Mouse (Mus musculus) cerebellum, postnatal 4 days (tissue): ENCODE measurements at regions not wholly inside any gene's neighbourhood (a gene's known extent, or its start where the extent isn't known, plus 50 kb on each side); places are given as distances from the start of the nearest gene placed in this dataset.

Experiments
- DNase-seq, 2 experiments: peaks; one replicate each; pipeline ENCODE4 v3.0.0; 2022; ENCODE audit warnings: low spot score in 2 of 2, mixed read lengths in 1 of 2

DNA sequence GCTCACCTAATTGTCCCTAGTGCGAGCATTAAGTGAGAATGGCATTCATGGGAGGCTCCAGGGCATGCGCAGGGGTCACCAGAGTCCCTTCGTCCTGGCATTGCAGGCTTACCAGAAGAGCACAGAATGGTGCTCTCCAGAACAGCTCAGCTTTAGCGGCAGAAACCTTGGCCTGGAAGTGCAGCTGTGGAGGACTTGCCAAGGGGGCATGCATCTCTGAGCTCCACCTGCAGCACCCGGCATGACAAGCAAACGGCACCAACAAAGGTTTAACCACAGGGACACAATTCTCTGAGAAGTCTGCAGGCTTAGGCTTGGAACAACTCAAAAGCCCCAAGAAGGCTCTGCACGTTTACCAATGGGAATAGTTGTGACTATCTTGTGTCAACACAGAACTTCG lies 128.4 kb downstream of the Rpap3 start:
- DNase-seq, result no peak

DNA sequence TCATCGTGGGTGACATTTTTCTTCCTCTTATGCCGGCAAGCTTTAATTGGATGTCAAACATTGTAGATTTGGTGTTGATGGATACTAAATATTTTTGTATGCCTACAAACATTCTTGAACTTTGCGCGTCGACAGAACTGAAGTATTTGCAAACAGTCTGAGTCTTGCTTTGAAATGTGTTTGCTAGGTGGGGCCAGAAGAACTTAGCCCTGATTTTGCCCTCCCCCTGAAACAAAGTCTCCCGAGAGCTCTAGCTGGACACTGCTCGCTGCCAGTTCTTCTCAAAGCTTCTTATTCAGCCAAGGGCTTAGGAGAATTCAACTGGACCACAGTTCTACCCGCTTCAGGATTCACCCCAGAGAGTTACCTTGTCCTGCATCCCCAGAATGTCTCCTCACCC lies 133.0 kb downstream of the Rpap3 start:
- DNase-seq, result no peak

DNA sequence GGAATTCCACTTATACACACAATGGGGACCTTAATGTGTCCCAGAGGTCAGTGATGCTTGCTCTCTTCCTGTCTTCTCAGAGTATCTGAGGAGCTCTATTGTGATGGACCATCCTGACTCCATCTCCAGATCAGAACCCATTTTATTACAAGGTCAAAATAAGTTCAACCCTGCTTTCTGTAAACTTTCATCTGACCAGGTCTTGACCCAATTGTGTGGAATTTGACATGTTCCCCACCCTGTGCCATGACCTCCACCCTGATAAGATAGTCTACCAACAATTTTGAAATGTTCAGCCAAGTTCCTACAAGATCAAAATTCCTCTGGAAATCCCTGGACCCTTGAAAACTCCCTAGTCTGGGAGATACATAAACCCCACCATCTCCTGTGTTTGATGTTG lies 133.7 kb downstream of the Rpap3 start:
- no peak for DNase-seq

DNA sequence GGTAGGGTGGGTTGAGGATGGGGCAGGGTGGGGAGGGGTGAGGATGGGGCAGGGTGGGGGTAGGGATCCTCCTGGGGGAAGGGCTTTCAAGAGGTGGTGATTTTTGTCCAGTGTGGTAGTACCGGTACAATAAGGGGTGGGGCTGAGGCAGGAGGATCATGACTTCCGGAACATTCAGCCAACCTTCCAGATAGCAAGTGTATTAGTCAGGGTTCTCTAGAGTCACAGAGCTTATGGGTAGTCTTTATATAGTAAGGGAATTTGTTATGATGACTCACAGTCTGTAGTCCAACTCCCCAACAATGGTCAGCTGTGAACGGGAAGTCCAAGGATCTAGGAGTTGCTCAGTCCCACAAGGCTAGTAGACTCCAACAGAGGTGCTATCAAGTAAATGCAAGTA lies 145.5 kb downstream of the Rpap3 start:
- DNase-seq, result no peak

DNA sequence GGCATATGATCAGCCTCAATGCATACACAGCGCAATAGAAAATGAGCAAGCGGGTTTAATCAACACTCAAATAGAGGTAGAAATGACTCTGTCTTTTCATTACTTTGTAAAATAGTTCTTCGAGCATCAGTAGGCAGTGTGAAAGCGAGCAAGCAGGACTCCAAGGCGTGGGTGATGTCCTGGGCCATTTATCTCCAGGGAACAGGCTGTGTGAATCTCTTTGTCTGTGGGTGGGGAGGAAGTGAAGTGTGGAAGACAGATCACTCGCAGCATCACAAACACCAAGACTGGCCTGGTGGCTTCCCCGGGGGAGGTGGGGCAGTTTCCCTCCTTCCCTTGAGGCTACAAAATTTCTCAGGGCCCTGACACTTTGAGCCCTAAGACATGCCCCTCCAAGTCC lies 146.9 kb downstream of the Rpap3 start:
- DNase-seq, result no peak

DNA sequence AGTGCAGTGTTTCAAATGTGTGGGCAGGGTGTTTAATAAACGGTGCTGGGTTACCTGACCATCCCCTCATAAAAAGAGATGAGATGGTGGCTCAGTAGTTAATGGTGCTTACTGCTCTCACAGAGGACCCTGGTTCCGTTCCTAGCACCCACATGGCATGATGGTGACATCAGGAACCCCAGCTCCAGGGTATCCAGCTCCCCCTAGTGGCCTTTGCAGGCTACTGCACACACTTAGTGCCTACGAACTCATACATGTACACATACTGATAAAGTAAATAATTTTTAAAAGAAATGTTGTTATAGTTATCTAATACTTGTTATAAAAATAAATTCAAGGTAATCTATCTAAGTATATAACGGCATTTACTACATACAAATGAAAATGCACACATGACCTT lies 157.3 kb downstream of the Rpap3 start:
- no peak for DNase-seq

DNA sequence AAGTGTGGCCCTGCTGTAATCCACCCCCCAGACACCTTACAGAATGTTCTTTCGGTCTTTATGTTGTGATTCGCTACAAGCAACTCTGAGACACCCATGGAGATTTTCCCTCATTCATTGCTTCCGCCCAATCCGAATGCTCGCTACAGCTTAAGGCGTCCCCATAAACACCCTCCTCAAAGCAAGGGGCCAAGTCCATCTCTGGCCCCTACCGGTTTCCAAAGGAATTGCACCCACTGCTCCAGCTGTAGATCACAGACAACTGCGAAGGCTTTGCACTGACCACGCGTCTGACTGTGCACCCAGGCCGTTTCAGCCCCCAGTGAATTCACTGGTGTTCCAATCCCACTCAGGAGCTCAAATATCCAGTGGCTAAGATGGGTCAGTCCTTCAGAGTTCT lies 160.6 kb downstream of the Rpap3 start:
- no peak for DNase-seq

DNA sequence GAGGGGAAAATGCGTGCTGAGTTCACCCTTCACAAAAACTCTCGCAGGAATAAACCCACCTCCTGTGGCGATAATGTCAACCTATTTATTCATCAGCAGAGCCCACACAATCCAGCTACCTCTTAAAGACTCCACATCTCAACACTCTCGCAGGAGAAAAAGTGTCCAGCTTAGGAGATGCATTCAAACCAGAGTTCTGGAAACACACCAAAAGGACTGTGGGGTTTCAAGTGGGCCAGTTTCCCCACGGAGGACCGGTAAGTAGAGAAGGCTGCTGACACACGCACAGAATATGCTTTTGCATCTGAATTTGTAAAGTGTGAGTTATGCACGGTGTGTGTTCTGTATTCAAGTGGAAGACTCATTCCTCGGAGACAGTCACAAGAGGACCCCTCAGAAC lies 164.0 kb downstream of the Rpap3 start:
- no peak for DNase-seq

DNA sequence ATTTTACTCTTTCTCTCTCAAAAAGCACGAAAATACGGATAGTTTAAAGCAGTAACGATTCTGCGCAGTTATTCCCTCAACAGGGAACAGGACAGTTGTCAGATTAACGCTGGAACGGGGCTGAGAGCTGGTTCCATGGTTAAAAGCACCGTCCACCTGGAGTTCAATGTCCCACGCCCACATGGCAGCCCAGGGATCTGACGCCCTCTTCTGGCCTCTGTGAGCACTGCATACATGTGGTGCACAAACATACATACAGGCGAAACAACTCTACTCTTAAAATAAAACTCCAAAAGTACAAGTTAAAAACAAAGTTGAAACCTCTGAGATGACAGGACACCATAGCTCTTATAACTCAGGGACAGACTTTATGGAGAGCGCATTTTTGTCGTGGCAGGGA lies 169.5 kb downstream of the Rpap3 start:
- no peak for DNase-seq

DNA sequence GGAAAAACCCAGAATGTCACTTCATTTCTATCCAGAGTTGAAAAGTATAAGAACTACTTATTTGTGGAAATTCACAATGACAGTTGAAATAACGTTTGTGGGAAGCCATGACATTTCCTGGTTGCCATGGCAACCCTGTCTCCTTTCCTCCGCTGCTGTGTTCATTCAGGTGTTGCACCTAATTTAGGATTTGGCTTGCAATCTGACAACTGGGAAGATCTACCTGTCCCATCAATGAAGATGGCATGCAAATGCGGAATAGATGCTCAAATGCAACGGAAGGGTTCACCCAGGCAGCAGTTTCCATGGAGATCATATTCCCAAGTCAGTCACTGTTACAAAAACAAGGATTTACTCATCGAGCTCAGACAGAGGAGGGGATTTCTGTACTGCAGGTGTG lies 170.7 kb downstream of the Rpap3 start:
- no peak for DNase-seq

DNA sequence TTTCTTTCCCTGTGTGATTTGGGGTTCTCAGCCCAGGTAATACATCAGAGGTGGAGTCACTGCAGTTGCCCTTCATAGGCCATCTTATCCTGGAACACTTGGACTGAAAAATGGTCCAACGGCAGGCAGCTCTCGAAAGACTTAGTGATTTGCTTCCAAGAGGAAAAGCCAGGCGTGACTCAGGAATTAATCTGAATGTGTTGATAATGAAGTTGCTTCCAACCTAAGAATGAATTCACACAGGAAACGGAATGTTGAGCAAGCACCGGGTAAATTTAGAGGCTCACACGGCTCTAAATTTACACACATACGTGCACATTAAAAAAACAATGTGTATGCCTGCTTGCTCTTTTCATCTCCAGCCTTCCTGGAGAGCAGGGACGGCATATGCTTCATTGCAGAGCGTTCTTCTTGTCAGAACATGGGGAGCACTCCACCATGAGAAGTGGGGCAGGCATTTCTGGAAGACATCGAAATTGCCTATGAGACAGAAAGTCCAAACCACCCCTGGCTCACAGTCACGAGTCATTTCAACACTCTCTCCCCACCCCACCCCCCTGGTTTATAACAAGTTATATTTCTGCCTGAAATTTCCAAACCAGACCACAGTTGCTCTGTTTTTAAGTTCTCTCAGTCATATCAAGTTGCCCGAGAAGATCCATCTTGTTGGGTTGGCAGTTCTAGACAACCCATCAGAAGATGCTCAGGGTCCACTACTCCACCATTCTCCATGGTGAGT lies 171.9 kb downstream of the Rpap3 start:
- no peak for DNase-seq

DNA sequence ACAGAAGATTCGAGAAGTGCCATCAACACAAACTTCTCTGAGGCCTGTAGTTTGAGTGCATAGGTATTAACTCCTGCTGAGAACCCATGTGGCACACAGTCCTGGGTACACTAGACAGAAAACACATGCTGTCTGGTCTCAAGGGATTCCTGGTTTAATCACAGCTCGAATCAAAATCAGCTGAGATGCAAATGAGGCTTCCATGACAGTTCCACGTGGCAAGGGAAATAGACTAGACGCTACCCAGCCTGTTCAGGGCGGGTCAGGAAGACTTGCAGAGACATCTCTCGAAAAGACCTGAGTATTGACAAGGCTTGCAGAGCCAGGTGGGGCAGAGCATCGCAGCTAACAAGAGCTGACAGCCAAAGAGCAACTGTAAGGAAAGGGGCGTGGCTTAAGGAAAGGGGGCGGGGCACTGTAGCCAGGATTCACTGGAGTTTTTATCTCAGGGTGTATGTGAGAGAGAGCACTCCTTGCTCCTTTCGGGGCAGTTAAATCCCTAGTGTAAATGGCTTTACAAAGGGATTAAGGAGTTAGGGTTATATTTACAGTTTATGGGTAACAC lies 173.2 kb downstream of the Rpap3 start:
- no peak for DNase-seq

DNA sequence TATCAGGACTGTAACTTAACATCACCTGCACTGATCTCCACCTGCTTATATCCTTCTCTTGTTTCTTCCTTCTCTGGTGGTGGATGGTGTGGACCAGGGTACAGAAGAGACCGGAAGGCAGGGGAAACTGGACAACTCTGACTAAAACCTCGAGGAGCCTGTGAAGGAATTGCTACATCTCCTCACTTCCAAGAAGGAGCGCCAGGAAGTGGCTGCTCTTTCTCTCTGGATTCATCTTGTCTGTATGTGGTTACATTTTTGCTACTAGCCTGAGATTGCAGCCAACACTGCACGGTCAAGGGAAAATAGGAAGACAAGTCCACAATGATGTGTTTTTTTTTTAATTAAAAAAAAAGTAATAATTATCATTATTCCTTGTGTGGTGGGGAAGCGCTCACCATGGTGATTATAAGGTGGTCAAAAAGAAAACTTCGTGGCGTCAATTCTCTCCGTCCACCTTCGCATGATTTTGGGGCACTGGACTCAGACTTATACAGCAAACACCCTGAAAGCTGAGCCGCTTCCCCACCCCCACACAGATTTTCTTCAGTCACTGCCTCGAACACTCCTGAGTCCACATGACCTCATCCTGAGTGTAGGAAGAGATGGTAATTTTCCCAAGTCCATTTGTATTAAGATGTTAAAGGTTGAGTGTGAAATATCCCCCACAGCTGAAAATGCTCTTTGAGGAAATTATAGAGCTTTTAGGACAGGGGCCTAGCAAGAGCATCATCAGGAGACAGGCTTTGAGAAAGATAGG lies 177.2 kb downstream of the Rpap3 start:
- DNase-seq, result no peak

DNA sequence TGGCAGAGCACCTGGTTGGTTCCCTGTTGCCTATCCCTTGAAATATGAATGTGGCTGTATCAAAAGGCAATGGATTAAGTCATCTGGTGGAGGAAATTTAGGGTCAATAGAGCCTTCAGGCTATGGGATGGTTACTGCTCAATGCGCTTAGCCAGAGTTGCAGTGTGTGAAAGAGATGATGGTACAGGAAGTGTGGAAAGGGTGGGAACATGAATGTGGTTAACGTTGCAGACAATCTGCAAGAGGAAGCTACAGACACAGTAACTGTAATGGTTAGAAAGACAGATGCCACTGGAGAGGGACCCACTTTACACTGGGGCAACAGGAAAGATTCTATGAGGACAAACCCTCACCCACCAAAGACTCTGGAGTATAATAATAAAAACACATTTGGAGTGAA lies 185.2 kb downstream of the Rpap3 start:
- no peak for DNase-seq

DNA sequence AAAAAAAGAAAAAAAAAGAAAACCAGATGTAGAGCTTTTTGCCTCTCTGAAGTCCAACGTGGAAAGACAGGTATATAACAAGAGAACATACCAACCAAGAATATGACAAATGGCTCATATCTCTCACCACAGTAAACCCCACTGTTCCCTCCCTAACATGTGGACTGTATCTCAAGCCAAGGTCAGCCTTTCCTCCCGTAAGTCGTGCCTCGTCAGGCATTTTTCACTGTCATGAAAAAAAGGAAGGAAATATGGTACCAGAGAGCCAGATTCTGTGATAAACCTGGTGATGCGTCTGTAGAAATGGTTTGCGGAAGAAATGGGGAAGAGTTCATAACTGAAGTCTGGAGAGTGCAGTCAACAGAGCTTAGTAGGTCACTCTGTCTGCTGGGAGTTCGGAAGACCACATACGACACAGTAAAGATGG lies 185.7 kb downstream of the Rpap3 start:
- no peak for DNase-seq

DNA sequence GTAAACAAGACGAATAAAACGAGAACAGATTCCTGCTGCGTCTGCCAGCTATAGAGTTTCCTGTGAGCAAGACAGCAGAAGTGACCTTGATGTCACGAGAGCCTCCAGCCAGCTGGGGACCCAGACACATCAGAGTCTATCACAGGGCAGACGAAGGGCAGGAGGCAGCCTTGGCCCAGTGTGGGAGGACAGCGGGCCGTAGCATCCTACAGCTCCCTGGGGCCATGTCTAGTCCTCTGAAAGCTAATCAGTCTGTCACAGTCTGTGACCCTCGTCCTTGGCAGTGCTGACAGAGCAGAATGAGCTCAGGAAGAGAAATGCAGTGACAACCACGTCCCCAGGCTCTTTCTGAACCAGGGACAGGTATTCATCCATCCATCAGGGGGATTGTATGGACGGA lies 187.7 kb downstream of the Rpap3 start:
- peak in 1 of 2 experiments; percentile 14 for DNase-seq

DNA sequence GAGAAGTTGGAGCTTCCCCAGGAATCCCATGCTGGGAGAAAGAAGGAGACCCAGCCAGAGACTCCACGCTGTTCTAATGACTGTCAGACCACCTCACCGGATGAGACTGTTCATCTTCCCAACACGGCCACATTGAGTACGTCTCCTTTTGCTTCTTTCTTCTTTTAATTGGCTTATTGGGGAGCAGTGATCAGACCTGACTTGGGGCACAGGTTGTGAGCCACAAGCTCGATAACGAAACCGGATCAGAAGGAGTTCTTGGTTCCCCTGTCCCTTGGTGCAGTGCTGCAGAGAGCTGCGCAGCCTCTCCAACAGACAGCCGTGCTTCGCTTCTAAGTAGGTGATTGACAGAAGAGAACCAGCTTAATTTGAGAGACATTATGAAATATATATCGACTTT lies 188.4 kb downstream of the Rpap3 start:
- DNase-seq, result no peak

DNA sequence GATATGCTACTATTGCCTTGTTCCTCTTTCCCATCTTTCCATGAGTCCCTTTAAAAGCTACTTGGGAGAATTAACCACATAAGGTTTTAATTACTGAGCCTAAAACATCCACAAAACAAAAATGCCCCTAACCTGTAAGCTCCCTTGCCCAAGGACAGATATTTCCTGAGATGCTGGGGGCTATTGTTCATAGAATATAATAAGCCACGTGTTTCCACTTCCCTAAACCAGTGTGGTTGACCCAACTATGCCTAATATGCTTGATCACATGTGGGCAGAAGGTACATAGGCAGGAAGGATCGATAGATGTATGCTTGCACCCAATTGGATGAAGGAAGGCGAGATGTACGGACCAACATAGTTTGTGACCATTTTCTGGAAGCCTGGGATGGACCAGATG lies 189.9 kb downstream of the Rpap3 start:
- no peak for DNase-seq

DNA sequence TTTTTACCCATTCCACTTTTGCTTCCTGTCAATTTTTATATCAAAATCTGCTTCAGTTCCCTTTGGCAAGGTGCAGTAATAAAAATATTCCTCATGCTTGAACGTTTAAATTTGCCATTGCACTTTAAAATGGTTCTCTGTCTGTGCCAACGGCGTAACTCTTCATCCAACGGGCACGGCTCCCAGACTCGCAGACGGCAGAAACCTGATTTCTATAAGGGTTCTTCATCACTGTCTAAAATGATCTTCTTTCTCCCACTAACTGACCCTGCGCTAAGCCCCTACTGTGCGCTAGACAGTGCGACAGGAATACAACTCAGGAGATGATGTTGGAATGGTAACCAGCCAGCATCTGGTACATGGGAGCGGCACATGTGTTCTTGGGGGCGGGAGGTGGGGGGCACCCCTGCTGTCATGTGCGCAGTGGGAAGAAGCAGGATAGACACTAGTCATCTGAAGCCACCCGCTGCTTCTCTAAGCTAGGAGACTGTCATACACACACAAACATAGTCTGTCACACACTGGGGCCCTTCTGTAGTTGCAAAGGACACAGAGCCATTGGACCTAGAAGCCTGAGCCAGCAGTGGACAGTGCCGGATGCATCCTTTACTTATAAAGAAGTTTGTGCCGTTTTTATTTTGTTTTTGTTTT lies 197.8 kb downstream of the Rpap3 start:
- no peak for DNase-seq

DNA sequence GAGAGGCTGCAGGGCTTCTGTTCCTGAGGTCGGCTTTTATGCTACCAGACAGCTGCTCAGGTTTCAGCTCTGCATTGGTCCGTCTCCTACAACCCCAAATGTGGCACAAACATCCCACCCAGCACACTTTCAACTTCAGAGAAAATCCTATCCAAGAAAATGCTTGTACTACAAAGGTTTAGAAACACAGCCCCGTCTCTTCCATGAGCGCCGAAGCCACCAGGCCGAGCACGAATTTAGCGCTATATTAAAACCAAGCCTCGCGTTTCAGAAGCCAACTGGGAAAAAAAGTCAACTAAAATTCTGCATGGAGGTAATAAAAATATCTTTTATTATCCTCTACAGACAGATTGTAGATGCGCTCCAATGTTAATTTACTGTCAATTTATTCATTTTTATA lies 198.4 kb downstream of the Rpap3 start:
- DNase-seq, result no peak

DNA sequence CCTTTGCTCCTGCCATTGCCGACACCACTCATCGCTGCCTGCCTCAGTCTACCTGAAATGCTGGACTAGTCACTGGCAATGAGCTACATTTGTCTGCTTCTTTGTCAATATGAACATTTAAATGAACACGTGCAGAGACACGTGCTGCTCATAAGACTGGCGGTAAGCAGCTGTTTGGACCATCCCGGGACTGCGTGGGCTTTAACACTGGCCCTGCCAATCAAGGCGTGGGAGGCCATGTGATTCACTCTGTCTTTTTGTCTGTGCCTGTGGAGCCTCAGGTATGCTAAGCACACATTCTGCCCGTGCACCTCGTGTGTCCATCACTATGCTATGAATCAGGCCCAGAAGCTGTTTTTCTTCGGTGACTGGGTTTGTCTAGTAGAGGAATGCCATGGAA lies 199.9 kb downstream of the Rpap3 start:
- no peak for DNase-seq

DNA sequence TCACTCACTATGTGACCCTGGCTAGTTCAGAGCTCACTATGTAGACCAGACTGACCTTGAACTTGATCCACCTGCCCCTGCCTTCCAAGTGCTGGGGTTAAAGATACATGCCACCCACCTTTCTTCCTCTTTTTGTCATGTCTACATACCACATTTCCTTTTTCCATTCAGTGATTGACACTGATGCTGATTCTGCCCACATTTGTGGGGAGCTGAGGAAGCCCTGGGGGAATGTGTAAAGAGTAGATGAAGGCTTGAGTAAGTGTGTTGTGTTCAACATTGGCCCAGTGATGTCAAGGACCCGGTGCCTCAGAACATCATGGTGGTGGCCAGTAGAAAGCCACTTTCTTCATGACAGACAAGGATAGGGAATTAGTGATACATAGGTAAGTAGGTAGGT lies 201.3 kb downstream of the Rpap3 start:
- no peak for DNase-seq

DNA sequence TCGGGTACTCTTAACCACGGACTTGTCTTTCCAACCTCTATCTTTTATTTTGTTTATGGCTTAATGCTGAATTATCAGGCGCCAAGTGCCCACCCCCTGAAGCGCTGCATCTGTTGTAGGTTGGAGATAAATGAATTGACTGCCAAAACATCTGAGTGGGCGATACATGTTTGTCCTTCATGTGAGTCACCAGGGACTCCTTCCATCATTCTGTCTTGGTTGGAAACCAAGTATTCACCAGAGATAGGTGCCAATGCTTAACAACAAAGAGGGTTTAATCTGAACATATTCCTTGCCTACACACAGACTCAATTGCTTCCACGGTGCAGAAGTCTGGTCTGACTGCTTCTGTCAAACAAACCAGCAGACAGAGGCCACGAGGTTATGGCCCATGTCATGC lies 203.6 kb downstream of the Rpap3 start:
- DNase-seq, result no peak
